Mouse (Mus musculus): ENCODE data around the gene Vdr.

Gene Vdr

GRCm38 (mm10) chr15:97910530-97910929, at the start of gene Vdr:
Gene Vdr (minus strand): TSS chr15:97910630.
- DNase-seq (ENCODE audit: low read depth, low spot score) = no peak

- DNase-seq (ENCODE audit: low read depth, low spot score) = no peak
Observed at GRCm38 (mm10) chr15:97956416-97956815, 46.0 kb upstream of the Vdr start.

- DNase-seq (ENCODE audit: low read depth, low spot score) = no peak
Observed at GRCm38 (mm10) chr15:97955742-97956141, 45.3 kb upstream of the Vdr start.

- DNase-seq (ENCODE audit: low read depth, low spot score) = no peak
Observed at GRCm38 (mm10) chr15:97955286-97955685, 44.9 kb upstream of the Vdr start.

- no peak for DNase-seq (ENCODE audit: low read depth, low spot score)
Observed at GRCm38 (mm10) chr15:97954671-97955070, 44.2 kb upstream of the Vdr start.

GRCm38 (mm10) chr15:97952889-97953189, 42.4 kb upstream of the Vdr start:
- no peak for DNase-seq (ENCODE audit: low read depth, low spot score)

GRCm38 (mm10) chr15:97952137-97952888, 41.9 kb upstream of the Vdr start:
- DNase-seq (ENCODE audit: low read depth, low spot score) = peak; percentile 79

- no peak for DNase-seq (ENCODE audit: low read depth, low spot score)
Observed at GRCm38 (mm10) chr15:97950240-97950639, 39.8 kb upstream of the Vdr start.

GRCm38 (mm10) chr15:97949706-97950105, 39.3 kb upstream of the Vdr start:
- DNase-seq (ENCODE audit: low read depth, low spot score) = no peak

GRCm38 (mm10) chr15:97948720-97949119, 38.3 kb upstream of the Vdr start:
- DNase-seq (ENCODE audit: low read depth, low spot score) = peak; percentile 39

GRCm38 (mm10) chr15:97945656-97946315, 35.4 kb upstream of the Vdr start:
- no peak for DNase-seq (ENCODE audit: low read depth, low spot score)

GRCm38 (mm10) chr15:97944919-97945574, 34.6 kb upstream of the Vdr start:
- DNase-seq (ENCODE audit: low read depth, low spot score) = no peak

GRCm38 (mm10) chr15:97943356-97943755, 32.9 kb upstream of the Vdr start:
- no peak for DNase-seq (ENCODE audit: low read depth, low spot score)

GRCm38 (mm10) chr15:97942538-97942937, 32.1 kb upstream of the Vdr start:
- no peak for DNase-seq (ENCODE audit: low read depth, low spot score)

GRCm38 (mm10) chr15:97941306-97941705, 30.9 kb upstream of the Vdr start:
- no peak for DNase-seq (ENCODE audit: low read depth, low spot score)

- DNase-seq (ENCODE audit: low read depth, low spot score) = no peak
Observed at GRCm38 (mm10) chr15:97940088-97940487, 29.7 kb upstream of the Vdr start.

GRCm38 (mm10) chr15:97938580-97938979, 28.1 kb upstream of the Vdr start:
- peak; percentile 86 for DNase-seq (ENCODE audit: low read depth, low spot score)

GRCm38 (mm10) chr15:97932441-97932840, 22.0 kb upstream of the Vdr start:
- DNase-seq (ENCODE audit: low read depth, low spot score) = no peak

- DNase-seq (ENCODE audit: low read depth, low spot score) = no peak
Observed at GRCm38 (mm10) chr15:97929259-97929824, 18.9 kb upstream of the Vdr start.

GRCm38 (mm10) chr15:97927821-97928220, 17.4 kb upstream of the Vdr start:
- DNase-seq (ENCODE audit: low read depth, low spot score) = no peak

GRCm38 (mm10) chr15:97927018-97927417, 16.6 kb upstream of the Vdr start:
- DNase-seq (ENCODE audit: low read depth, low spot score) = no peak

- DNase-seq (ENCODE audit: low read depth, low spot score) = peak; percentile 65
Observed at GRCm38 (mm10) chr15:97922421-97922820, 12.0 kb upstream of the Vdr start.

- no peak for DNase-seq (ENCODE audit: low read depth, low spot score)
Observed at GRCm38 (mm10) chr15:97921796-97922195, 11.4 kb upstream of the Vdr start.

Data from 3T3-L1 (cell line).